Mouse (Mus musculus): ENCODE measurements around the gene Smim7. TPM values are rescaled to one million over a fixed set of nuclear protein-coding genes. Genes with fewer than 3 reads are reported as not detected.
A peak's percentile ranks its signal among the peaks of the same experiment; 100 is the strongest.

Gene Smim7
- 128 and 141 TPM in 2 replicates for polyA plus RNA-seq (2015; fragmentation: Nextera tagmentation; extraction: Ambion mirVana)

DNA sequence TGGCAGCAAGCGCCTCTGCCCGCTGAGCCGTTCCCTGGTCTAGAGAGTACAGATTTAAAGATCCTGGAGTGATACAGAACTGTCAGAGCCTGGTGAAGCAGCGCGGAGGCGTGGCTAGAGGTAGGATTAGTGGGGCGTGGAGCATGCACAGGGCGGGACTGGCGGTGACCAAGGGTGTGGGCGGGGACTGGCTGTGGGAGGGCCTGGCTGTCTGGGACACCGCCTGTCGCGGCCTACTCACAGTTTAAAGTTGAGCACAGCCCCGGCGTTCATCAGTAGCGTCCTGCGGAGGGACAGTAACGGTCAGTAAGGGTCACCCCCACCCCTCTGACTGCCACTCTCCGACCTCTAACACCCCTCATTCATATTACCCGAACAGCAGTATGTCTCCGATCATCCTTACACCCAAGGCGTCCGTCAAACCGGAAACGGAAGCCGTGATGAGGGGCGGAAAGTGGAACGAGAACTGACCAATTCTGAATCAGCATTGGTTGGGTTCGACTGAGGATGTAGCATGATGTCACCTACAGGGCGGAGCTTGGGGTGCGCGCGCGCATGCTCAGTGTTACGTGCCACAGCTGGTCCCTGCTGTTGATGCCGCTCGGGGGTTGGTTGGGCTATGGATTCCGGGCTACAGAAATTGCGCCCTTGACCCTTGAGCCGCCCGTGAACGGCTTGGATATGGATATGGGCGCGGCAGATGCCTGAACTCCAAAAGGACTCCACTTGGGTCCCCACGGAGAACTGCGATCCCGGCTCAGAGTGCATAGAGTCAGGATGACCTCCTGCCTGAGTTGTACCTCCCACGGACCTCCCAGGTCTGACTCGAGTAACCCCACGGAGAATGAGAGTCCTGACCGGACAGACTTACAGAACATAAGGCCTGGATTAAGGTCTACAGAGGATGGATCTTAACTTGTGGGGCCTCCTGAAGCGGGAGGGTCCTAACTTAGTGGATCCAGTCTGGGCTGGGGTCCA, at the start of gene Smim7:
Gene Smim7 (minus strand): TSS at position 456 of the 978 bp plus-strand sequence.
- no peaks in the 10 kb centered on the region for H3K9me3 ChIP-seq
- peak within 1 kb of the TSS; percentile 96 for H3K4me2 ChIP-seq
- peak; percentile 97 for ATAC-seq (ENCODE audit: low FRiP score)
- H3K36me3 ChIP-seq = peaks cover 34% of the 10 kb centered on the region
- no peaks in the 10 kb centered on the region for H3K27me3 ChIP-seq
- peak within 1 kb of the TSS; percentile 87 for H3K9ac ChIP-seq
- under 1% methylated on average over 52 of the region's 52 CpGs for WGBS
- peaks cover 35% of the 10 kb centered on the region for H3K4me1 ChIP-seq (replicated peaks)
- peak within 1 kb of the TSS; percentile 90 for H3K27ac ChIP-seq
- H3K4me3 ChIP-seq = peak within 1 kb of the TSS; percentile 69

DNA sequence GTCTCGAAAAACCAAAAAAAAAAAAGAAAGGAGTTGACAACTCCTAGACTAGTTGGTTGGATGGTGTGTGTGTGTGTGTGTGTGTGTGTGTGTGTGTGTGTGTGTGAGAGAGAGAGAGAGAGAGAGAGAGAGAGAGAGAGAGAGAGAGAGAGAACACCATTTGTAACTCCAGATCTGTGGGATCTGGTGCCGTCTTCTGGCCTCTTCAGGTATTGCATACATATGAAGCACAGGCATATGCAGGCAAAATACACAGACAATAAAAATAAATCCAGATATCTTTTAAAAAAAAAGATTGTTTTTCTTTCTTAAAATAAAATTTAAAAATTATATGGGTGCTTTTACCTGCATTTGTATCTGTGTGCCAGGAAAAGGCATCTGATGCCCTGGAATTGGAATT, 19.3 kb upstream of the Smim7 start:
- Histone ChIP-seq H3K27me3 (no peaks in the 10 kb centered on the region), H3K9me3 (no peaks in the 10 kb centered on the region), H3K27ac (no peak overlapping the region), H3K4me2 (no peak overlapping the region), H3K4me1 (replicated peaks) (no peaks in the 10 kb centered on the region), H3K9ac (no peak overlapping the region), H3K4me3 (no peak overlapping the region), H3K36me3 (peaks cover 10% of the 10 kb centered on the region; the same call in 1 of the 2 replicates)
- no peak for ATAC-seq (ENCODE audit: low FRiP score)
- 64% methylated on average over 2 of the region's 2 CpGs for WGBS

DNA sequence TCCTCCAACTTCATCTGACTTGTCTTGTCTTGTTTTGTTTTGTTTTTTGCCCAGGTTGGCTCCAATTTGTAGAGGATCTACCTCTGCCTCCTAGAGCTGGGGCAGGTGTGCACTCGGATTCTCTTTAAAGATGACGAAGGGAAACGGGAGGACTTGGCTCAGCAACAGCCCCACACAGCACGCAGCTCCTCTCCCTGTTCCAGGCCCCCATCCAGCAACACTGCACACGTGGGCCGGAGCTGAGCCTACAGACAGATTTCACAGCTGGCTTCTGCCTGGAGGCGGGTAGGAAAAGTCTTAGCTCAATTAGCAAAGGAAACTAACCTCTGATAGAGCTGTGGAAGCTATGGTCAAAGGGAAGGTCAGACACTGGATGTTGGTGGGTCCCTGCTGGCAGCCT, 18.4 kb upstream of the Smim7 start:
- WGBS = 80% methylated on average over 7 of the region's 7 CpGs

DNA sequence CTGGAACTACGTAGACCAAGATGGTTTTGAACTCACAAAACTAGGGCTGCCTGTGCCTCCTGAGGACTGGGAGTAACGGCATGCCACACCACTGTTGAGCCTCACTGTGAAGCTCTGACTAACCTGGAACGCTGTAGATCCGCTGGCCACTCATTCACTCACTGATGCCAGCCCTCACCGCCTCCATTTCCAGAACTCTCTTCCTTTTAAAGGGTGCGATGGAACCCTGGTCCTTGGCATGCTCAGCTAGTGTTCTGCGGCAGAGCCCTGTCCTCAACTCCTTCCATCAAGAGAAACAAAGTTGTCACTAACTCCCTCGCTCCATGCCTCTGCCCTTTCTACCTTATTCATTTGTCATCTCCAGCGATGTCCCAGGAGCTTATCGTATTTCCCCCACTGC, 18.0 kb upstream of the Smim7 start:
- peaks cover 10% of the 10 kb centered on the region; the same call in 1 of the 2 replicates for H3K36me3 ChIP-seq
- H3K9me3 ChIP-seq = no peaks in the 10 kb centered on the region
- H3K4me3 ChIP-seq = no peak overlapping the region
- no peaks in the 10 kb centered on the region for H3K27me3 ChIP-seq
- H3K27ac ChIP-seq = no peak overlapping the region
- WGBS = 92% methylated on average over 10 of the region's 10 CpGs
- H3K4me1 ChIP-seq (replicated peaks) = no peaks in the 10 kb centered on the region
- ATAC-seq (ENCODE audit: low FRiP score) = no peak
- H3K9ac ChIP-seq = no peak overlapping the region
- H3K4me2 ChIP-seq = no peak overlapping the region

More for the DNA sequence above, 18.4 kb upstream of the Smim7 start:
- no peaks in the 10 kb centered on the region for H3K27me3 ChIP-seq
- peaks cover 10% of the 10 kb centered on the region; the same call in 1 of the 2 replicates for H3K36me3 ChIP-seq
- H3K4me3 ChIP-seq = no peak overlapping the region
- no peak overlapping the region for H3K9ac ChIP-seq
- H3K4me1 ChIP-seq (replicated peaks) = no peaks in the 10 kb centered on the region
- no peak for ATAC-seq (ENCODE audit: low FRiP score)
- H3K4me2 ChIP-seq = no peak overlapping the region
- H3K27ac ChIP-seq = no peak overlapping the region
- no peaks in the 10 kb centered on the region for H3K9me3 ChIP-seq

DNA sequence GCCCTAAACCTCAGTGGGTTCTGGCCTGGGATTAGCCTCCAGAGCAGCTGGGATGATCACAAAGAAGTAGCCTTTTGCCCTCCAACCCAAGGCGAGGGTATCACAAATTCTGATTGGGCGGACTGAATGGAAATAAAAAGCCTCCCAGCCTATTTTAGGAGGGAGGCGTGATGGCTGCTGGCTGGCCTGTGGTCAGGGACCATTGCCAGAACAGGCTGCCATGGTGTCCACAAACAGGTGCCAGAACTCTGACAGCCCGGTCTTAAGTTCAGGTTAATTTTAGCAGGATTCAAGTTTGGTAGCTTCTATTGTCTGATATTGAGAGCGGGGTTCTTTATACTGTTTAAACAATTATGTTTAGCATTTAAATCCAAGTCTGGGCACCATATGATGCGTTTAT, 16.9 kb upstream of the Smim7 start:
- WGBS = 75% methylated on average over 6 of the region's 6 CpGs
- no peak for ATAC-seq (ENCODE audit: low FRiP score)
- Histone ChIP-seq H3K4me3 (no peak overlapping the region), H3K36me3 (peaks cover 12% of the 10 kb centered on the region; the same call in 1 of the 2 replicates), H3K27ac (no peak overlapping the region), H3K4me2 (no peak overlapping the region), H3K9me3 (no peaks in the 10 kb centered on the region), H3K27me3 (no peaks in the 10 kb centered on the region), H3K4me1 (replicated peaks) (no peaks in the 10 kb centered on the region), H3K9ac (no peak overlapping the region)

DNA sequence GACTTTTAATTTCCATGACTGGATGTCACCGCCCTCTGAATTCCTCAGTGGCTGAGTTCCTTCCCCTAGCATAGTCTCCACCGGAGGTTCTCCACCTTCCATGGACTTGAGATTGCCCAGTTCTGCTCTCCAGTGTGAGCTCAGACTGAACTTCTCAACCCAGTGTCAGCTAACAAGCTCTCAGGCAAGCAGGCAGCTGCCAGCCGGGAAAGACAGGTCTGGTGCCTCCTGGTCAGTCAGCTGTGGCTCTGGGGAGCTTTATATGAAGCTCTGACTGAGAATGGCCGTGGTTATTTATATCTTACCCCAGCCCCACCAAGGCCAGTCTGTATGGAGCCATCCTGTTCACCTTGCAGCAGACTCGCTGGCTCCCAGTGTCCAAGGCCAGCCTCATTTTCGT, 13.5 kb upstream of the Smim7 start:
- ATAC-seq (ENCODE audit: low FRiP score) = no peak
- Histone ChIP-seq H3K4me2 (no peak overlapping the region), H3K4me3 (no peak overlapping the region), H3K9me3 (no peaks in the 10 kb centered on the region), H3K27ac (no peak overlapping the region), H3K27me3 (no peaks in the 10 kb centered on the region), H3K9ac (no peak overlapping the region), H3K36me3 (peaks cover 40% of the 10 kb centered on the region), H3K4me1 (replicated peaks) (no peaks in the 10 kb centered on the region)
- 82% methylated on average over 6 of the region's 6 CpGs for WGBS

DNA sequence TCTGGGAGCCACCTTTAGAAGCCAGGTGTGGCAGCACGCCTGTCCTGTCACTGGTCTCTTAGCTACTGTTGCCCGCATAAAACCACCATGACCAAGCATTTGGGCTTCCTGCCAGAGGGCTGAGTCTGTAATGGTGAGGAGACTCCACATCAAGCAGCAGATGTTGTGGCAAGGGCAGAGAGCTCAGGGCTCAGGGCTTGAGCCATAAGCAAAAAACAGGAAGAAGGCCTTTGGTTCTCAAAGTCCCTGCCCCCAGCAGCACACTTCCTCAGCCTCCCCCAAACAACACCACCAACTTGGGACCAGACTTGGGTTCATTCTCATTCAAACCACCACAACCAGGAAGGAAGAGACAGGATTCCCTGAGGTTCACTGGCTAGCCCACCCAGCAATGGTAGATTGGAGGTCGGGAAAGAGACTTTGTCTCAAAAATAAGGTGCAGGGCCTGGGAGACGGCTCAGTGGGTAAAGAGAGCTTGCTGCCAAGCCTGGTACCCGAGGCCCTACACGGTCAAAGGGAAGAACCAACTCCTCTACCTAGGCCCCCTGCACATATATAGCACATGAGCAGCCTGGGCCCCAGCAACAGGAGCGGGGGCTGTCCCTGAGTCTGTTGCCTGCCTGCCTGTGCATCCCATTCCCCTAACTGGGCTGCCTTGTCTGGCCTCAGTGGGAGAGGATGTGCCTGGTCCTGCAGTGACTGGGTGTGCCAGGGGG, 12.3 kb upstream of the Smim7 start:
- WGBS = 81% methylated on average over 7 of the region's 7 CpGs
- Histone ChIP-seq H3K9me3 (no peaks in the 10 kb centered on the region), H3K9ac (no peak overlapping the region), H3K4me1 (replicated peaks) (no peaks in the 10 kb centered on the region), H3K4me3 (no peak overlapping the region), H3K27ac (no peak overlapping the region), H3K36me3 (peaks cover 40% of the 10 kb centered on the region), H3K27me3 (no peaks in the 10 kb centered on the region), H3K4me2 (no peak overlapping the region)
- ATAC-seq (ENCODE audit: low FRiP score) = no peak

DNA sequence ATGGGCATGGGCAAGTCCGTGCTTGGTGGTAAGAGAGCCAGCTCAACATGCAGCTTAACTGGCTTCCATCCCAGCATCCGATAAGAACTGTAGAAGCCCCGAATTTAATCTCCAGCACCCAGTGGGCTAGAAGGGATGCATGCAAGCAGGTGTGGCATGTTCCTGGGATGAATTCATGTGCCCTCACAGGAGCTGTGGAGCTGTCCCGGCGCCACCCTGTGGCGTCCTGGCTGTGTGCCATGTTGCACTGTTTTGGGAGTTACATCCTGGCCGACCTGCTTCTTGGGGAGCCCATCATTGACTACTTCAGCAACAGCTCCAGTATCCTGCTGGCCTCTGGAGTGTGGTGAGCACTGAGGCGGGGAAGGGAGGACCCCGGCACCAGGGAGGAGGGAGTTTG, 8.5 kb upstream of the Smim7 start:
- 65% methylated on average over 9 of the region's 9 CpGs for WGBS
- no peaks in the 10 kb centered on the region for H3K27me3 ChIP-seq
- H3K27ac ChIP-seq = no peak overlapping the region
- no peak overlapping the region for H3K4me3 ChIP-seq
- no peak overlapping the region for H3K9ac ChIP-seq
- no peaks in the 10 kb centered on the region; the same call in 1 of the 2 replicates for H3K4me1 ChIP-seq (replicated peaks)
- H3K9me3 ChIP-seq = no peaks in the 10 kb centered on the region
- no peak overlapping the region for H3K4me2 ChIP-seq
- peaks cover 30% of the 10 kb centered on the region for H3K36me3 ChIP-seq
- ATAC-seq (ENCODE audit: low FRiP score) = no peak

DNA sequence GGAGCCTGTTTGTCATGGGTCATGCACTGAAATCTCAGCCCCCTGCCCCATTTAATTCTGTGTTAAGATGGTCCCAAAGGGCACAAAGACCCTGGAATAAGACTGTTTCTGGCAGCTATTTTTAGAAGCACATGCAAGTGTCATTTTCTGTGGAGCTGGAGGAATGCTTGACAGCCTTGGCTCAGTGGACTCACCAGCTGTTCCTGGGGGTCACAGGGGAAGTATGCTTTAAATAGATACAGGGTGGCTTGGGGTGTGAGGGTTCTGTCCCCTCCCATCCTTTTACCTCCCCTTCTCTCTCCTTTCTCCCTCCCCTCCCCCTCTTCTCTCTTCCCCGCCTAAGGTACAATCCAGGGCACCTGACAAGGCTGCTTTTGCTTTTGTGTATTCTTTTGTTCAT, 7.1 kb upstream of the Smim7 start:
- Histone ChIP-seq H3K4me3 (no peak overlapping the region), H3K27ac (no peak overlapping the region), H3K4me2 (no peak overlapping the region), H3K9ac (no peak overlapping the region), H3K9me3 (no peaks in the 10 kb centered on the region), H3K4me1 (replicated peaks) (peaks cover 9% of the 10 kb centered on the region), H3K27me3 (no peaks in the 10 kb centered on the region), H3K36me3 (peaks cover 27% of the 10 kb centered on the region)
- WGBS = 73% methylated on average over 1 of the region's 1 CpGs
- no peak for ATAC-seq (ENCODE audit: low FRiP score)

DNA sequence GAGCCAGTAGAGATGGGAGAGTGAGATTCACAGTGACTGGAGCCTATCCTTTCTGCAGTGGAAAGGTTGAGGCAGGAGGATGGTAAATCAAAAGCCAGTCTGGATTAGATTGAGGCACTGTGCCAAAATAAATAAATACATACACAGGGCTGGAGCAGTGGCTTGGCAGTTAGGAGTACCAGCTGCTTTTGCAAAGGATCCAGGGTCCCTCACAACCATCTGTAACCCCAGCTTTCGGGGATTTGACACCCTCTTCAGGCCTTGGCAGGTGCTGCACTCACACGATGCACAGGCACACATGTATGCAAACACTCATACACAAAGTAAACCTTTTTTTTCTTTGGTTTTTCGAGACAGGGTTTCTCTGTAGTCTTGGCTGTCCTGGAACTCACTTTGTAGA, 6.4 kb upstream of the Smim7 start:
- WGBS = 87% methylated on average over 3 of the region's 3 CpGs
- H3K9me3 ChIP-seq = no peaks in the 10 kb centered on the region
- H3K4me2 ChIP-seq = no peak overlapping the region
- H3K27ac ChIP-seq = no peak overlapping the region
- H3K36me3 ChIP-seq = peaks cover 25% of the 10 kb centered on the region
- peaks cover 16% of the 10 kb centered on the region for H3K4me1 ChIP-seq (replicated peaks)
- H3K9ac ChIP-seq = no peak overlapping the region
- H3K4me3 ChIP-seq = no peak overlapping the region
- no peak for ATAC-seq (ENCODE audit: low FRiP score)
- H3K27me3 ChIP-seq = no peaks in the 10 kb centered on the region

DNA sequence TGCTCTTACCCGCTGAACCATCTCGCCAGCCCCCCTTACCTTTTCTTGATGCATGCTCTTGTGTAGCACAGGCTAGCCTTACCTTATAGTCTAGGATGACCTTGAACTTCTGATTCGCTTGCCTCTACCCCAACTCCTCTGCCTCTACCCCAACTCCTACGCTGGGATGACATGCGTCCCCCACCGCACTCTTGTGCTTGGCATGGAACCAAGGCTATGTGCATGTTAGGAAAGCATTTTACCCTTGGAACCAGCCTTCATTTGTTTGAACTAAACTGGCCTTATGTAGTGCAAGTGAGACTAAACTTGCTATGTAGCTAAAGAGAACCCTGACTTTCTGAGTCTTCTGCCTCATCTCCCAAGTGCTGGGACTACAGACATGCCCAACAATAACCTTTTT, 5.0 kb upstream of the Smim7 start:
- Histone ChIP-seq H3K4me2 (no peak overlapping the region), H3K27ac (no peak overlapping the region), H3K27me3 (no peaks in the 10 kb centered on the region), H3K9ac (no peak overlapping the region), H3K9me3 (no peaks in the 10 kb centered on the region), H3K4me1 (replicated peaks) (peaks cover 20% of the 10 kb centered on the region), H3K36me3 (peaks cover 11% of the 10 kb centered on the region), H3K4me3 (no peak overlapping the region)
- ATAC-seq (ENCODE audit: low FRiP score) = no peak
- 97% methylated on average over 6 of the region's 6 CpGs for WGBS

DNA sequence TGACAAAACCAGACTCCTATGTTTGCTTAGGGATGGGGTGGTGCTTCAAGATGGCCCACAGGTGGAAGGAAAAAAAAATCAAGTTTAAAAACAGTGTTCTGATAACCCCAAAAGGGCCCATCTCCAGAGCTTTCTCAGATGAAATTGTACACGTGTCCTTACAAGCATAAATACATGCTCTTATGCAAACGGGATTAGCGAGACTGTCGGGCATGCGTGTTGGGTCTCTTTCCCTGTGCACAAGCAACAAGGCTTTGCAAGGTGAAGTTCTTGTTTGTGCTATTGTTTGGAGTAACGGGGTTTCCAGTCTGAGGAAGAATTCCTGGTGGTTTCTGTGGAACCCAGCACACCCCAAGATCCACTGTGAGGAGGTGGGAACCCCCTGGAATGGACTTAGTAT, 2.6 kb upstream of the Smim7 start:
- 81% methylated on average over 6 of the region's 6 CpGs for WGBS
- H3K9ac ChIP-seq = no peak overlapping the region

More for the DNA sequence above, 2.6 kb upstream of the Smim7 start:
- Histone ChIP-seq H3K27me3 (no peaks in the 10 kb centered on the region), H3K36me3 (peaks cover 9% of the 10 kb centered on the region), H3K9me3 (no peaks in the 10 kb centered on the region), H3K4me2 (no peak overlapping the region; the same call in 1 of the 2 replicates), H3K4me3 (no peak overlapping the region), H3K27ac (no peak overlapping the region), H3K4me1 (replicated peaks) (peaks cover 35% of the 10 kb centered on the region)
- ATAC-seq (ENCODE audit: low FRiP score) = no peak
